Mouse (Mus musculus): Measurements from ENCODE around the gene Prox1. TPM values are rescaled to one million over a fixed set of nuclear protein-coding genes. Genes with fewer than 3 reads are reported as not detected.

Gene Prox1
- polyA plus RNA-seq, 1 experiment, result 1.2 TPM

- WGBS, result 6% methylated on average over 64 of the region's 65 CpGs
- no peak for TF ChIP-seq CTCF (IDR thresholded peaks at IDR 0.05; ENCODE audit: insufficient read depth, low read length)
- no peak for TF ChIP-seq POLR2A (IDR thresholded peaks at IDR 0.05; ENCODE audit: borderline replicate concordance, extremely low read depth, low read depth, low read length)
- H3K4me1 ChIP-seq (ENCODE audit: control insufficient read depth, insufficient read depth, low read length), result peaks cover 6% of the 10 kb centered on the region
- DNase-seq, result no peak
- no peak overlapping the region for H3K4me3 ChIP-seq (replicated peaks; ENCODE audit: extremely low read depth, low read depth, low read length)
These were observed 4.5 kb upstream of the Prox1 start for GRCm38 (mm10) chr1:190174671-190175661.

- no peak overlapping the region for H3K4me3 ChIP-seq (replicated peaks; ENCODE audit: extremely low read depth, low read depth, low read length)
- DNase-seq, result no peak
- peaks cover 6% of the 10 kb centered on the region for H3K4me1 ChIP-seq (ENCODE audit: control insufficient read depth, insufficient read depth, low read length)
- 6% methylated on average over 13 of the region's 13 CpGs for WGBS
- no peak for TF ChIP-seq POLR2A (IDR thresholded peaks at IDR 0.05; ENCODE audit: borderline replicate concordance, extremely low read depth, low read depth, low read length)
- no peak for TF ChIP-seq CTCF (IDR thresholded peaks at IDR 0.05; ENCODE audit: insufficient read depth, low read length)
These were observed 3.7 kb upstream of the Prox1 start for GRCm38 (mm10) chr1:190174231-190174630.

- TF ChIP-seq POLR2A (IDR thresholded peaks at IDR 0.05; ENCODE audit: borderline replicate concordance, extremely low read depth, low read depth, low read length) (no peak), CTCF (IDR thresholded peaks at IDR 0.05; ENCODE audit: insufficient read depth, low read length) (no peak)
- H3K4me3 ChIP-seq (replicated peaks; ENCODE audit: extremely low read depth, low read depth, low read length), result no peak overlapping the region
These were observed 3.1 kb upstream of the Prox1 start for GRCm38 (mm10) chr1:190173596-190173995.

GRCm38 (mm10) chr1:190172979-190173461 is 2.5 kb upstream of the Prox1 start:
- 4% methylated on average over 24 of the region's 24 CpGs for WGBS
- DNase-seq, result no peak
- Histone ChIP-seq H3K4me1 (ENCODE audit: control insufficient read depth, insufficient read depth, low read length) (peaks cover 11% of the 10 kb centered on the region), H3K4me3 (replicated peaks; ENCODE audit: extremely low read depth, low read depth, low read length) (no peak overlapping the region)
- TF ChIP-seq POLR2A (IDR thresholded peaks at IDR 0.05; ENCODE audit: borderline replicate concordance, extremely low read depth, low read depth, low read length) (no peak), CTCF (IDR thresholded peaks at IDR 0.05; ENCODE audit: insufficient read depth, low read length) (no peak)

More at GRCm38 (mm10) chr1:190173596-190173995, 3.1 kb upstream of the Prox1 start:
- WGBS, result 5% methylated on average over 16 of the region's 16 CpGs
- peaks cover 11% of the 10 kb centered on the region for H3K4me1 ChIP-seq (ENCODE audit: control insufficient read depth, insufficient read depth, low read length)
- DNase-seq, result no peak

GRCm38 (mm10) chr1:190172311-190172978 is 1.9 kb upstream of the Prox1 start:
- peaks cover 11% of the 10 kb centered on the region for H3K4me1 ChIP-seq (ENCODE audit: control insufficient read depth, insufficient read depth, low read length)
- H3K4me3 ChIP-seq (replicated peaks; ENCODE audit: extremely low read depth, low read depth, low read length), result no peak overlapping the region
- 5% methylated on average over 32 of the region's 32 CpGs for WGBS
- no peak for TF ChIP-seq POLR2A (IDR thresholded peaks at IDR 0.05; ENCODE audit: borderline replicate concordance, extremely low read depth, low read depth, low read length)
- DNase-seq, result no peak

- Histone ChIP-seq H3K4me1 (ENCODE audit: control insufficient read depth, insufficient read depth, low read length) (peaks cover 11% of the 10 kb centered on the region), H3K4me3 (replicated peaks; ENCODE audit: extremely low read depth, low read depth, low read length) (no peak overlapping the region)
- TF ChIP-seq CTCF (IDR thresholded peaks at IDR 0.05; ENCODE audit: insufficient read depth, low read length) (no peak), POLR2A (IDR thresholded peaks at IDR 0.05; ENCODE audit: borderline replicate concordance, extremely low read depth, low read depth, low read length) (no peak)
- DNase-seq, result no peak
- 5% methylated on average over 12 of the region's 12 CpGs for WGBS
These were observed 1.2 kb upstream of the Prox1 start for GRCm38 (mm10) chr1:190171750-190172149.

- Histone ChIP-seq H3K4me1 (ENCODE audit: control insufficient read depth, insufficient read depth, low read length) (peaks cover 11% of the 10 kb centered on the region), H3K4me3 (replicated peaks; ENCODE audit: extremely low read depth, low read depth, low read length) (no peak overlapping the region)
- no peak for DNase-seq
- no peak for TF ChIP-seq POLR2A (IDR thresholded peaks at IDR 0.05; ENCODE audit: borderline replicate concordance, extremely low read depth, low read depth, low read length)
- TF ChIP-seq CTCF (IDR thresholded peaks at IDR 0.05; ENCODE audit: insufficient read depth, low read length), result no peak
- WGBS, result 8% methylated on average over 10 of the region's 10 CpGs
These were observed 827 bp upstream of the Prox1 start for GRCm38 (mm10) chr1:190171341-190171740.

GRCm38 (mm10) chr1:190170819-190171216 is 304 bp upstream of the Prox1 start:
- Histone ChIP-seq H3K4me3 (replicated peaks; ENCODE audit: extremely low read depth, low read depth, low read length) (peak overlapping the region; percentile 73), H3K4me1 (ENCODE audit: control insufficient read depth, insufficient read depth, low read length) (peaks cover 11% of the 10 kb centered on the region)
- WGBS, result under 1% methylated on average over 24 of the region's 24 CpGs
- TF ChIP-seq CTCF (IDR thresholded peaks at IDR 0.05; ENCODE audit: insufficient read depth, low read length) (no peak), POLR2A (IDR thresholded peaks at IDR 0.05; ENCODE audit: borderline replicate concordance, extremely low read depth, low read depth, low read length) (no peak)
- no peak for DNase-seq

Data from lung, adult 2 months (tissue).